Mouse (Mus musculus) MEL (cell line): ENCODE measurements around the gene Satb1. TPM values are rescaled to one million over a fixed set of nuclear protein-coding genes. Genes with fewer than 3 reads are reported as not detected.

ENCODE experiments used
- DNase-seq: peaks from one replicate; pipeline ENCODE4 v3.0.0; 2011; ENCODE audit warnings: low read depth, low spot score
- H3K27ac ChIP-seq: 2 replicates; pipeline ENCODE4 v1.5.1; 2012; ENCODE audit warnings: low read depth, mild to moderate bottlenecking, control low read depth, low read length, moderate library complexity; ENCODE audit not compliant: control insufficient read depth
- H3K27me3 ChIP-seq, 2 experiments: fragments of 150-350 bp in 1 of 2; sonication (generic) in 1 of 2; 2 replicates each; pipeline ENCODE4 v1.6.1; 2012; ENCODE audit warnings: low read length in 2 of 2, mild to moderate bottlenecking in 2 of 2, improper control_type of control experiment in 1 of 2, moderate library complexity in 1 of 2; ENCODE audit not compliant: insufficient read depth in 2 of 2, control insufficient read depth in 1 of 2
- H3K36me3 ChIP-seq, 2 experiments: 2 replicates each; pipeline ENCODE4 v1.6.1; 2012 to 2014; ENCODE audit warnings: low read length in 2 of 2, improper control_type of control experiment in 1 of 2, inconsistent platforms in 1 of 2, mild to moderate bottlenecking in 1 of 2; ENCODE audit not compliant: insufficient read depth in 2 of 2, control insufficient read depth in 1 of 2
- H3K4me1 ChIP-seq, 2 experiments: fragments of 150-350 bp in 1 of 2; sonication (generic) in 1 of 2; 2 replicates each; pipeline ENCODE4 v1.6.1; 2012; ENCODE audit warnings: low read length in 2 of 2, improper control_type of control experiment in 1 of 2, mild to moderate bottlenecking in 1 of 2; ENCODE audit not compliant: insufficient read depth in 2 of 2, control insufficient read depth in 1 of 2
- H3K4me3 ChIP-seq, 2 experiments: fragments of 150-350 bp in 1 of 2; sonication (generic) in 1 of 2; 2 replicates each; pipeline ENCODE4 v1.5.1; 2012; ENCODE audit warnings: low read depth in 2 of 2, low read length in 2 of 2, mild to moderate bottlenecking in 2 of 2, moderate library complexity in 2 of 2, control low read depth in 1 of 2, improper control_type of control experiment in 1 of 2; ENCODE audit not compliant: control insufficient read depth in 1 of 2, insufficient read depth in 1 of 2
- H3K79me2 ChIP-seq: 2 replicates; pipeline ENCODE4 v1.6.1; 2012; ENCODE audit warnings: mild to moderate bottlenecking, low read length, moderate library complexity; ENCODE audit not compliant: control insufficient read depth, poor library complexity, insufficient read depth
- H3K9ac ChIP-seq: 2 replicates; pipeline ENCODE4 v1.6.1; 2012; ENCODE audit warnings: low read depth, mild to moderate bottlenecking, control low read depth, low read length, moderate library complexity; ENCODE audit not compliant: control insufficient read depth, poor library complexity, severe bottlenecking
- H3K9me3 ChIP-seq: fragments of 150-350 bp; sonication (generic); replicated peaks from 2 replicates; pipeline ENCODE4 v1.6.1; 2012; ENCODE audit warnings: mild to moderate bottlenecking, low read length, improper control_type of control experiment, moderate library complexity; ENCODE audit not compliant: insufficient read depth
- BHLHE40 ChIP-seq: IDR thresholded peaks from 2 replicates; pipeline ENCODE4 v1.6.1; 2012; ENCODE audit warnings: low read depth, mild to moderate bottlenecking, inconsistent platforms, low read length, improper control_type of control experiment, borderline replicate concordance
- CHD2 ChIP-seq: IDR thresholded peaks from 2 replicates; pipeline ENCODE4 v1.6.1; 2011; ENCODE audit warnings: low read length, improper control_type of control experiment
- ELF1 ChIP-seq: IDR thresholded peaks from 2 replicates; pipeline ENCODE4 v1.6.1; 2014; ENCODE audit warnings: low read depth, mild to moderate bottlenecking, inconsistent platforms, low read length, improper control_type of control experiment, moderate library complexity
- EP300 ChIP-seq, 2 experiments: IDR thresholded peaks; 2 replicates each; pipeline ENCODE4 v1.6.1; 2011; ENCODE audit warnings: improper control_type of control experiment in 2 of 2, low read length in 2 of 2, low read depth in 1 of 2, mild to moderate bottlenecking in 1 of 2
- GABPA ChIP-seq: IDR thresholded peaks from 2 replicates; pipeline ENCODE4 v1.6.1; 2012; ENCODE audit warnings: low read depth, mild to moderate bottlenecking, inconsistent platforms, low read length, improper control_type of control experiment, moderate library complexity
- HCFC1 ChIP-seq: IDR thresholded peaks from 2 replicates; pipeline ENCODE4 v1.6.1; 2012; ENCODE audit warnings: low read depth, mild to moderate bottlenecking, inconsistent platforms, low read length, improper control_type of control experiment, moderate library complexity
- JUND ChIP-seq: IDR thresholded peaks from 2 replicates; pipeline ENCODE4 v1.6.1; 2011; ENCODE audit warnings: low read depth, mild to moderate bottlenecking, improper control_type of control experiment, low read length
- KAT2A ChIP-seq: conservative IDR thresholded peaks from 2 replicates; pipeline ENCODE4 v1.6.1; 2012; ENCODE audit warnings: low read depth, low read length, improper control_type of control experiment, inconsistent platforms
- MXI1 ChIP-seq: IDR thresholded peaks from 2 replicates; pipeline ENCODE4 v1.6.1; 2011; ENCODE audit warnings: mild to moderate bottlenecking, low read depth, low read length, improper control_type of control experiment
- MYC ChIP-seq: IDR thresholded peaks from 2 replicates; pipeline ENCODE4 v1.6.1; 2011; ENCODE audit warnings: low read depth, mild to moderate bottlenecking, low read length, improper control_type of control experiment, moderate library complexity
- RAD21 ChIP-seq: IDR thresholded peaks from 2 replicates; pipeline ENCODE4 v1.6.1; 2011; ENCODE audit warnings: mild to moderate bottlenecking, low read depth, low read length, improper control_type of control experiment
- SIN3A ChIP-seq: IDR thresholded peaks from 2 replicates; pipeline ENCODE4 v1.6.1; 2012; ENCODE audit warnings: low read length, improper control_type of control experiment, inconsistent platforms
- SMC3 ChIP-seq: IDR thresholded peaks from 2 replicates; pipeline ENCODE4 v1.6.1; 2011; ENCODE audit warnings: low read depth, low read length, improper control_type of control experiment
- TAL1 ChIP-seq: IDR thresholded peaks from 2 replicates; pipeline ENCODE4 v1.6.1; 2012; ENCODE audit warnings: mild to moderate bottlenecking, inconsistent platforms, low read length, moderate library complexity, mixed read lengths
- UBTF ChIP-seq: IDR thresholded peaks from 2 replicates; pipeline ENCODE4 v1.6.1; 2012; ENCODE audit warnings: low read depth, mild to moderate bottlenecking, inconsistent platforms, low read length, improper control_type of control experiment, moderate library complexity, borderline replicate concordance; ENCODE audit not compliant: insufficient read depth
- USF1 ChIP-seq: IDR thresholded peaks from 2 replicates; pipeline ENCODE4 v1.6.1; 2014; ENCODE audit warnings: low read depth, mild to moderate bottlenecking, inconsistent platforms, low read length, improper control_type of control experiment, moderate library complexity
- ZC3H11A ChIP-seq: IDR thresholded peaks from 2 replicates; pipeline ENCODE4 v1.6.1; 2012; ENCODE audit warnings: low read depth, mild to moderate bottlenecking, inconsistent platforms, low read length, improper control_type of control experiment
- ZKSCAN1 ChIP-seq: IDR thresholded peaks from 2 replicates; pipeline ENCODE4 v1.6.1; 2012; ENCODE audit warnings: low read depth, mild to moderate bottlenecking, inconsistent platforms, low read length, improper control_type of control experiment, moderate library complexity
- ZMIZ1 ChIP-seq: IDR thresholded peaks from 2 replicates; pipeline ENCODE4 v1.6.1; 2012; ENCODE audit warnings: low read depth, mild to moderate bottlenecking, inconsistent platforms, low read length, improper control_type of control experiment, moderate library complexity
- polyA plus RNA-seq, 2 experiments: library from polyadenylated mRNA; stranded (reverse) in 1 of 2; unstranded in 1 of 2; fragments of >175 nt in 1 of 2; fragments of >200 nt in 1 of 2; gene quantifications; 2 replicates each; pipeline versions ENCODE4 v1.2.1 to v1.2.4; 2012; ENCODE audit warnings: low replicate concordance in 2 of 2, low read depth in 1 of 2; ENCODE audit not compliant: insufficient read length in 2 of 2, insufficient read depth in 1 of 2, missing spikeins in 1 of 2
- total RNA-seq: library from RNA; depleted of rRNA; stranded (reverse); fragments of 300-350 nt; gene quantifications from 2 replicates; pipeline ENCODE4 v1.2.3, GENCODE M21; 2012

The Satb1 gene
- total and polyA plus RNA-seq, 3 experiments = 0.08 TPM; not detected in 2

- Histone ChIP-seq H3K79me2 (no peaks in the 10 kb centered on the region), H3K9ac (no peak overlapping the region), H3K36me3 (no peaks in the 10 kb centered on the region), H3K27me3 (no peaks in the 10 kb centered on the region), H3K9me3 (no peaks in the 10 kb centered on the region), H3K4me3 (no peak overlapping the region), H3K4me1 (no peaks in the 10 kb centered on the region)
- no peak for DNase-seq
- TF ChIP-seq SMC3 = no peak
- no peak for TF ChIP-seq TAL1
- TF ChIP-seq EP300 (IDR thresholded peaks at IDR 0.05; ENCODE audit: low read depth in 1 of 2, low read length in 2 of 2) = no peak
- no peak for TF ChIP-seq CHD2
- TF ChIP-seq GABPA = no peak
- no peak for TF ChIP-seq JUND
- TF ChIP-seq ZKSCAN1 = no peak
- TF ChIP-seq SIN3A = no peak
- no peak for TF ChIP-seq ELF1
- TF ChIP-seq, all 39 proteins: peak for 0
- H3K27ac ChIP-seq = no peak overlapping the region
Observed at GRCm38 (mm10) chr17:51880895-51881622, 48.0 kb upstream of the Satb1 start.

- TF ChIP-seq ZMIZ1 (no peak), RAD21 (no peak), ZC3H11A (no peak), MYC (no peak), BHLHE40 (no peak), MXI1 (no peak), USF1 (no peak), JUND (no peak), SIN3A (no peak), SMC3 (no peak), HCFC1 (no peak), UBTF (no peak), KAT2A (no peak), GABPA (no peak)
- no peak overlapping the region for H3K9ac ChIP-seq
- no peak overlapping the region for H3K27ac ChIP-seq
- no peaks in the 10 kb centered on the region for H3K79me2 ChIP-seq
- no peaks in the 10 kb centered on the region for H3K9me3 ChIP-seq
- H3K27me3 ChIP-seq = no peaks in the 10 kb centered on the region
- DNase-seq = no peak
- H3K36me3 ChIP-seq = no peaks in the 10 kb centered on the region
- no peaks in the 10 kb centered on the region for H3K4me1 ChIP-seq
- H3K4me3 ChIP-seq = no peak overlapping the region
Observed at GRCm38 (mm10) chr17:51880221-51880620, 47.1 kb upstream of the Satb1 start.
